Mouse (Mus musculus) adrenal gland, postnatal 25 days (tissue): Measurements from ENCODE around the gene Hfm1. TPM values are rescaled to one million over a fixed set of nuclear protein-coding genes. Genes with fewer than 3 reads are reported as not detected.
A peak's percentile ranks its signal among the peaks of the same experiment; 100 is the strongest.

Experiments used
- DNase-seq: peaks from one replicate; pipeline ENCODE4 v3.0.0; 2021; ENCODE audit warnings: mixed read lengths
- total RNA-seq: library from RNA; stranded (reverse); gene quantifications from 2 replicates; pipeline ENCODE4 v1.2.3, GENCODE M21; 2021

Hfm1 gene
- total RNA-seq, 1 experiment from 2014 or later = not detected

- DNase-seq = peak; percentile 13
Observed at GRCm38 (mm10) chr5:106843906-106844305, 82.2 kb downstream of the Hfm1 start.

GRCm38 (mm10) chr5:106833025-106833424 is 93.1 kb downstream of the Hfm1 start:
- DNase-seq = no peak

GRCm38 (mm10) chr5:106831401-106831800 is 94.7 kb downstream of the Hfm1 start:
- no peak for DNase-seq

GRCm38 (mm10) chr5:106830775-106831174 is 95.3 kb downstream of the Hfm1 start:
- no peak for DNase-seq

GRCm38 (mm10) chr5:106826740-106827139 is 99.4 kb downstream of the Hfm1 start:
- DNase-seq = no peak

GRCm38 (mm10) chr5:106826044-106826443 is 100.1 kb downstream of the Hfm1 start:
- no peak for DNase-seq

GRCm38 (mm10) chr5:106825301-106825853 is 100.7 kb downstream of the Hfm1 start:
- peak; percentile 18 for DNase-seq

- DNase-seq = no peak
Observed at GRCm38 (mm10) chr5:106824716-106825115, 101.4 kb downstream of the Hfm1 start.

- no peak for DNase-seq
Observed at GRCm38 (mm10) chr5:106819630-106820029, 106.5 kb downstream of the Hfm1 start.

GRCm38 (mm10) chr5:106815923-106816654 is 110.0 kb downstream of the Hfm1 start:
- DNase-seq = no peak

GRCm38 (mm10) chr5:106814611-106815010 is 111.5 kb downstream of the Hfm1 start:
- no peak for DNase-seq

GRCm38 (mm10) chr5:106803094-106803493 is 123.0 kb downstream of the Hfm1 start:
- DNase-seq = peak; percentile 78

- peak; percentile 85 for DNase-seq
Observed at GRCm38 (mm10) chr5:106801886-106802798, 124.0 kb downstream of the Hfm1 start.

- DNase-seq = no peak
Observed at GRCm38 (mm10) chr5:106801215-106801863, 124.8 kb downstream of the Hfm1 start.

GRCm38 (mm10) chr5:106797896-106798295 is 128.2 kb downstream of the Hfm1 start:
- DNase-seq = no peak

- peak; percentile 21 for DNase-seq
Observed at GRCm38 (mm10) chr5:106791241-106791572, 134.9 kb downstream of the Hfm1 start.

- no peak for DNase-seq
Observed at GRCm38 (mm10) chr5:106790496-106791240, 135.5 kb downstream of the Hfm1 start.
